Mouse (Mus musculus) hindbrain, embryonic 12.5 days (tissue): ENCODE measurements at regions not wholly inside any gene's neighbourhood (a gene's known extent, or its start where the extent isn't known, plus 50 kb on each side); places are given as distances from the start of the nearest gene placed in this dataset.
A peak's percentile ranks its signal among the peaks of the same experiment; 100 is the strongest.
"Not testable (repeated sequence)": the region's sequence is repeated elsewhere in the genome, so short reads cannot be mapped to it uniquely, and the experiment has no call there.

Source experiments
- ATAC-seq: fragments of 200-750 bp; cut with Nextera tagmentation; 2 replicates; pipeline ENCODE4 v1.8.0; 2017; ENCODE audit warnings: moderate TSS enrichment; ENCODE audit not compliant: low FRiP score
- H3K27ac ChIP-seq: fragments of 300-500 bp; sonication (generic); 2 replicates; pipeline ENCODE4 v1.5.1; 2016; ENCODE audit warnings: mild to moderate bottlenecking
- H3K27me3 ChIP-seq: fragments of 300-500 bp; sonication (generic); 2 replicates; pipeline ENCODE4 v1.6.1; 2016; ENCODE audit warnings: mild to moderate bottlenecking
- H3K36me3 ChIP-seq: fragments of 300-500 bp; sonication (generic); 2 replicates; pipeline ENCODE4 v1.6.1; 2016; ENCODE audit warnings: mild to moderate bottlenecking
- H3K4me1 ChIP-seq: fragments of 300-500 bp; sonication (generic); 2 replicates; pipeline ENCODE4 v1.6.1; 2016
- H3K4me2 ChIP-seq: fragments of 300-500 bp; sonication (generic); replicated peaks from 2 replicates; pipeline ENCODE4 v1.6.1; 2016; ENCODE audit warnings: mild to moderate bottlenecking
- H3K4me3 ChIP-seq: fragments of 300-500 bp; sonication (generic); 2 replicates; pipeline ENCODE4 v1.5.1; 2016; ENCODE audit warnings: mild to moderate bottlenecking
- H3K9ac ChIP-seq: fragments of 300-500 bp; sonication (generic); 2 replicates; pipeline ENCODE4 v1.6.1; 2016; ENCODE audit warnings: mild to moderate bottlenecking, moderate library complexity
- H3K9me3 ChIP-seq: fragments of 300-500 bp; sonication (generic); replicated peaks from 2 replicates; pipeline ENCODE4 v1.6.1; 2016; ENCODE audit warnings: mild to moderate bottlenecking
- WGBS: fragments of 180-500 bp; shearing (Covaris S2); methylation state at CpG from one replicate; pipeline ENCODE4 v1.1.7; 2016; 5-methylcytosine and 5-hydroxymethylcytosine counted together

GRCm38 (mm10) chr12:97061352-97061895 lies 1197.8 kb downstream of the Galc start:
- not testable (repeated sequence) for H3K4me2 ChIP-seq, H3K4me1 ChIP-seq, H3K4me3 ChIP-seq, H3K27ac ChIP-seq, H3K9me3 ChIP-seq, H3K27me3 ChIP-seq, H3K36me3 ChIP-seq, H3K9ac ChIP-seq
- peak; percentile 100 for ATAC-seq
- 83% methylated on average over 12 of the region's 13 CpGs for WGBS

GRCm38 (mm10) chr12:97047674-97048073 lies 1211.6 kb downstream of the Galc start:
- H3K4me1 ChIP-seq, result no peaks in the 10 kb centered on the region
- 89% methylated on average over 2 of the region's 2 CpGs for WGBS

More at GRCm38 (mm10) chr12:97047674-97048073, 1211.6 kb downstream of the Galc start:
- Histone ChIP-seq H3K9me3 (no peaks in the 10 kb centered on the region), H3K27ac (no peak overlapping the region), H3K27me3 (no peaks in the 10 kb centered on the region), H3K36me3 (no peaks in the 10 kb centered on the region), H3K9ac (no peak overlapping the region), H3K4me2 (no peak overlapping the region), H3K4me3 (no peak overlapping the region)
- no peak for ATAC-seq
